Mouse (Mus musculus) heart, embryonic 15.5 days (tissue): ENCODE data around the gene Fam129a. TPM values are rescaled to one million over a fixed set of nuclear protein-coding genes. Genes with fewer than 3 reads are reported as not detected.

Experiments
- ATAC-seq: fragments of 200-750 bp; cut with Nextera tagmentation; replicated peaks from 2 replicates; pipeline ENCODE4 v1.8.0; 2017; ENCODE audit warnings: low read depth, moderate TSS enrichment; ENCODE audit not compliant: insufficient number of reproducible peaks, insufficient read depth, low FRiP score
- H3K27ac ChIP-seq: fragments of 300-500 bp; sonication (generic); 2 replicates; pipeline ENCODE4 v1.5.1; 2015; ENCODE audit warnings: mild to moderate bottlenecking, inconsistent platforms
- H3K27me3 ChIP-seq: fragments of 300-500 bp; sonication (generic); 2 replicates; pipeline ENCODE4 v1.6.1; 2015; ENCODE audit warnings: inconsistent platforms
- H3K36me3 ChIP-seq: fragments of 300-500 bp; sonication (generic); 2 replicates; pipeline ENCODE4 v1.6.1; 2015; ENCODE audit warnings: mild to moderate bottlenecking, inconsistent platforms
- H3K4me1 ChIP-seq: fragments of 300-500 bp; sonication (generic); replicated peaks from 2 replicates; pipeline ENCODE4 v1.6.1; 2015; ENCODE audit warnings: inconsistent platforms
- H3K4me2 ChIP-seq: fragments of 300-500 bp; sonication (generic); 2 replicates; pipeline ENCODE4 v1.6.1; 2015; ENCODE audit warnings: inconsistent platforms, mild to moderate bottlenecking, moderate library complexity
- H3K4me3 ChIP-seq: fragments of 300-500 bp; sonication (generic); 2 replicates; pipeline ENCODE4 v1.5.1; 2015; ENCODE audit warnings: mild to moderate bottlenecking, inconsistent platforms
- H3K9ac ChIP-seq: fragments of 300-500 bp; sonication (generic); 2 replicates; pipeline ENCODE4 v1.6.1; 2015; ENCODE audit warnings: mild to moderate bottlenecking, inconsistent platforms
- H3K9me3 ChIP-seq: fragments of 300-500 bp; sonication (generic); replicated peaks from 2 replicates; pipeline ENCODE4 v1.6.1; 2016; ENCODE audit warnings: inconsistent platforms
- WGBS: fragments of 180-500 bp; shearing (Covaris S2); methylation state at CpG from one replicate; pipeline ENCODE4 v1.1.7; 2015; ENCODE audit warnings: mixed read lengths; 5-methylcytosine and 5-hydroxymethylcytosine counted together
- polyA plus RNA-seq: library from polyadenylated mRNA; unstranded; fragments of >200 nt; fragmentation: Nextera tagmentation; extraction: Ambion mirVana; gene quantifications from 2 replicates; pipeline ENCODE4 v1.2.1, GENCODE M21; 2015

Gene Fam129a
- polyA plus RNA-seq, 1 experiment from 2014 or later, result 14.3 TPM

DNA sequence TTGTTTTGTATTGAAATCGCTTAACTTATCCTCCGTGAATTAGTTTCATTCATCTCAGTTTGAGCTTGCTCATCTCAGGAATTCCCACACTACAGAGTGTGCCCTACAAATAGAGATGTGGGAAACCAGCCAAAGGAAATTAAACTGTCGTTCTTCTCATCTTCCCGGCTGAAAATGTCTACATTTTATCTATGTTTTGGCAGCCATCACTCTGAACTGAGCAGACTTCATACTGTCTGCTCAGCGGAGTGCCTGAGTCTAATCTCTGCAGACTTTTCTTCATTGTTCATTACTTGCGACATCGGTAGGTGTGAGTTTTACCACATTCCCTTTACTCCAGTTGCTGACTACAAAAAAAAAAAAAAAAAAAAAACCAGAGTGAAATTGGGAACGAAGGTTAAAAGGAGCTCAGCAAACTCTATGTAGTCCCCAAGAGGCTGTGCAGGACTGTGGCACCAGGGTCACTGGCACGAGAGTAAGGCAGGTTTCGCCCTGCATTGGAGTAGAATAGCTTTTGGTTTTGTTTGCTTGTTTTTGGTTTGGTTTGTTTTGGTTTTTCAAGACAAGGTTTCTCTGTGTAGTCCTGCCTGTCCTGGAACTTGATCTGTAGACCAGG lies 43.4 kb downstream of the Fam129a start:
- no peaks in the 10 kb centered on the region for H3K9me3 ChIP-seq
- no peaks in the 10 kb centered on the region for H3K27me3 ChIP-seq
- no peak overlapping the region for H3K9ac ChIP-seq
- no peak overlapping the region for H3K27ac ChIP-seq
- no peak overlapping the region for H3K4me3 ChIP-seq
- no peak overlapping the region for H3K4me2 ChIP-seq
- no peak for ATAC-seq
- 53% methylated on average over 10 of the region's 10 CpGs for WGBS
- no peaks in the 10 kb centered on the region for H3K36me3 ChIP-seq
- peaks cover 5% of the 10 kb centered on the region for H3K4me1 ChIP-seq

DNA sequence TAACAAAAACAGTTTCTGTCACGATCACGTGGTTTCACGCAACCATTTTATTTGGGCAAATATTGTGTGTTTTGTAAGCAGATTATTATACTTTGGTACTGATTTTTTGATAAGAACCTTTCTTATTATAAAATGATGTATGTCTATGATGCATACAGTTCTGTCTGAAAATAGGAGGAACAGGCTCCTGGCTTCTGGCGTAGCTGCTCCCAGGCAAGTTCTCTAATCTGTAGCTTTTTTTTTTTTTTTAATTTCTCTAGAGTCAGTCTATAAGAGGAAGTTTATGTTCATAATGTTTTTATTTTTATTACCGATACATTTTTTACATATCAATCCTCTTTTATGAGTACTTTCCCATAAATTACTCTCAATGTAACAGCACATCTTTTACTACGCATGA lies 44.6 kb downstream of the Fam129a start:
- WGBS, result 93% methylated on average over 6 of the region's 6 CpGs
- Histone ChIP-seq H3K27ac (no peak overlapping the region), H3K36me3 (no peaks in the 10 kb centered on the region), H3K9me3 (no peaks in the 10 kb centered on the region), H3K4me3 (no peak overlapping the region), H3K4me1 (peaks cover 11% of the 10 kb centered on the region), H3K9ac (no peak overlapping the region), H3K27me3 (no peaks in the 10 kb centered on the region), H3K4me2 (no peak overlapping the region)
- ATAC-seq, result no peak

DNA sequence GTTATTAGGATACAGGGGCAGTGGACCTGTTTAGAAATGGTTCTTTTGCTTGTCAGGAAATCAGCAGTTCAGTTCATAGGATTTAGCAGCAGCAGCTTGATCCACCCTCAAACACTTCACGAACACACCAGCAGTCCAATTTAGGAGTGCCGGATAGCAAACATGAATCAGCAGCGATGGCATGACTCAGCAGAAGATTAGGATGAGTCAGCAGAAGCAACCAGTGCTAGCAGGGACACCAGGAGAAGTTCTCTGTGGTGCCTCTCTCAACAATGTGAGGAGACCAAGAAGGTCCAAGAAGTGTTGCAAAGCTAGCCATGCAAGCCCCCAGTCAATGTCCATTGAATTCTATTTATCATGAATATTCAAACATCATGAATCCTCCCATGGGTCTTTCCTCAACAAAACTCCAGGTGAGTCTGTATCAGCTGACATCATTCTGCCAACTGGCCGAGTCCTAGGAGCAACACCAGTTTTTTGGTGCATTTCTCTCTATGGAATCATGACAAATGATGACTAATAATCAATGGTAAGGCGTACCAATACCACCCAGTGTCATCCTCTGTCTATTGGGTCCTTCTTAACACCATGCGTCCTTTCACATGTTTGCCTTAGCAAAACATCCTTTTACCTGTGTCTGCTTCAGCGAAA lies 45.7 kb downstream of the Fam129a start:
- no peak for ATAC-seq
- Histone ChIP-seq H3K27ac (no peak overlapping the region), H3K27me3 (no peaks in the 10 kb centered on the region), H3K4me2 (no peak overlapping the region), H3K9me3 (no peaks in the 10 kb centered on the region), H3K4me3 (no peak overlapping the region), H3K36me3 (no peaks in the 10 kb centered on the region), H3K4me1 (peaks cover 11% of the 10 kb centered on the region), H3K9ac (no peak overlapping the region)
- WGBS, result 86% methylated on average over 7 of the region's 7 CpGs

DNA sequence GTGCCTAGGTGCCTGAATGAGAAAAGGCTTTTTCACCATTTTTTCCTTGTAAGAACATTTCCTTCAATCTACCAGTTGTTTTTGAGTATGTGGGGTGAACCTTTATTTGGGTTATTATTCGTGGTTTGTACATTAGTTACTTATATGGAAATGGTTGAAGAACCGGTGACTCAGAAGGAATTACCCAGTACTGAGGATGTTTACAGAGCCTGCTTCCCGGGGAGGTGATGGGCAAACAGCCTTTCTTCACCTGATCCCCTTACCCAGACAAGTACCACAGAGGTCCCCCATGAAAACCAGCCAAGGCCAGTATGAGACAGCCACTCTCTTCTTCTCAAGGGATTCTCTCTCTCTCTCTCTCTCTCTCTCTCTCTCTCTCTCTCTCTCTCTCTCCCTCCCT lies 47.3 kb downstream of the Fam129a start:
- H3K4me1 ChIP-seq, result peaks cover 11% of the 10 kb centered on the region
- H3K9ac ChIP-seq, result no peak overlapping the region
- H3K36me3 ChIP-seq, result no peaks in the 10 kb centered on the region

DNA sequence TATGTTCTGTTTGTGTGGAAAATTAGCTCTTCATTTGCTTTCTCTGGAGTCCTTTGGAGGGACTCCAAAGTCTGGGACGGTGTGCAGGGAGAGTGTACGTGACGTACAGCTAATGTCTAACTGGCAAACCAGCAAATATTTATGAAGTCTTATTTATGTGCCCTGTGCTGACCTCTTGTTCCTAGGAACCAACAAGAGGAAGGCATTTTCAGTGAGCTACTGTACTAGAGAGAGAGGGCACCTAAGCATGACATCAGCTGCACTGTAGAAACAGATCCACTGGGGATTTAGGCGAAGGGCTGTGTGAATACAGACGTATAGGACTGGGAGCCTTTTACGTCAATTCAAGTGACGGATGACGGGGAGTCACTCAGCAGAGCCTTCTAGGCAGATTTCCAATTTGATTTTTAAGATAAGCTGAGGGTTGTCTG lies 48.3 kb downstream of the Fam129a start:
- Histone ChIP-seq H3K4me1 (peaks cover 11% of the 10 kb centered on the region), H3K27me3 (no peaks in the 10 kb centered on the region), H3K36me3 (no peaks in the 10 kb centered on the region), H3K27ac (no peak overlapping the region), H3K4me3 (no peak overlapping the region), H3K4me2 (no peak overlapping the region), H3K9me3 (no peaks in the 10 kb centered on the region), H3K9ac (no peak overlapping the region)
- ATAC-seq, result no peak
- WGBS, result 54% methylated on average over 8 of the region's 8 CpGs

More for the DNA sequence above, 47.3 kb downstream of the Fam129a start:
- ATAC-seq, result no peak
- no peak overlapping the region for H3K27ac ChIP-seq
- no peaks in the 10 kb centered on the region for H3K9me3 ChIP-seq
- H3K4me2 ChIP-seq, result no peak overlapping the region
- WGBS, result 70% methylated on average over 3 of the region's 3 CpGs
- no peak overlapping the region for H3K4me3 ChIP-seq
- no peaks in the 10 kb centered on the region for H3K27me3 ChIP-seq

DNA sequence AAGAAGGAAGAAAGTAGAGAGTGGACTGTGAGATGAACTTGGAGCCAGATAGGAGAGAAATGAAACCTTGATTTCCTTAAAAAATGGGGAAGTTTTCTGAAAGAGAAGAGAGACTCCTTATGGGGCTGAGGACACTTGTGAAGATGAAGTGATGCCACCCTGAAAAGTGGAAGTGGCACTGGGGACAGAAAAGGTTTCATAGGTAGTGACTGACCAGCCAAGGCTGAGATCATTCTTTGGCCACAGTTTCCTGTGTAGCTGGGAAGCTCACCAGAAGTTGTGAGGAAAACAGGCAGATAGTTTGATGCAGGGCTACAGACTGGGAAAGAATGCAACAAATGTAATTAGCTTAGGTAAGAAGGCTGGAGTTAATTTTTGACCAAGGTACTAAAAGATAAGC lies 49.7 kb downstream of the Fam129a start:
- Histone ChIP-seq H3K4me3 (no peak overlapping the region), H3K36me3 (no peaks in the 10 kb centered on the region), H3K4me1 (peaks cover 13% of the 10 kb centered on the region), H3K9ac (no peak overlapping the region), H3K4me2 (no peak overlapping the region), H3K27me3 (no peaks in the 10 kb centered on the region), H3K27ac (no peak overlapping the region), H3K9me3 (no peaks in the 10 kb centered on the region)
- no peak for ATAC-seq

DNA sequence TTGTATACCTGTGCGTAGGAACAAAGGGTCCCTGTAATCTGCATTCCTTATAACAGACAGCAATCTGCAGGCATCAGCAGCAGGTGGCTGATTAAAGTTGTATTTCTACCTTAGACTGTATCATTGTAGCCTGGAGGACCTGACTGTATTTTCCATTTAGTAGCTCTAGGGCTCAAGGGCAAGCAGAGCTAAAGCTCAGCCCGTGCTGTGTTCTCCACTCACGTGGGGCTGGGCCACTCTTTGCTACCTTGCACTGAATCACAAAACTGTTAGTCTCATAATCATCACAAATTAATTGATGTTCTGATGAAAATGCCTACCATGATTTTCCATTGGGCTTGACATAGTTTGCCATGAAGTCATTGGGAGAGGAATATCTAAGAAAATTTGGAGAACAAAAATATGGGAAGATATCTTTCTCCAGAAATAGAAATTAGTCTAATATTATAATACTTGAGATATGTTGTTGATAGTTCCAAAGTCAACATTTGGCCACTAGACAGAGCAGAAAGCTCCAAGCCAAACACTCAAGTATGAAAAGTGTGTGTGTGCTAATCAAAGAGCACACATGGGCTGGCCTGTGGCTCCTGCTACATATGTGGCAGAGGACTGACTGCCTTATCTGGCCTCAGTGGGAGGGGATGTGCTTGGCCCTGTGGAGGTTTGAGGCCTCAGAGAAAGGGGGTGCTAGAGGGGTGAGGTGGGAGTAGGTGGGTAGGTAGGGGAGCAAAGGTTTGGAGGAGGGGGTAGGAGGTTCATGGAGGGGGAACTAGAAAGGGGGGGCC lies 53.6 kb downstream of the Fam129a start:
- no peaks in the 10 kb centered on the region for H3K36me3 ChIP-seq
- no peak overlapping the region for H3K4me3 ChIP-seq
- no peak for ATAC-seq
- no peak overlapping the region for H3K9ac ChIP-seq
- H3K4me1 ChIP-seq, result peaks cover 6% of the 10 kb centered on the region
- H3K4me2 ChIP-seq, result no peak overlapping the region
- H3K27me3 ChIP-seq, result no peaks in the 10 kb centered on the region
- WGBS, result 80% methylated on average over 3 of the region's 3 CpGs
- H3K27ac ChIP-seq, result no peak overlapping the region
- H3K9me3 ChIP-seq, result no peaks in the 10 kb centered on the region

- no peak for ATAC-seq
- Histone ChIP-seq H3K4me2 (no peak overlapping the region), H3K4me3 (no peak overlapping the region), H3K9me3 (no peaks in the 10 kb centered on the region), H3K27ac (no peak overlapping the region), H3K36me3 (no peaks in the 10 kb centered on the region), H3K4me1 (0 out of 2 replicates have a peak, but pooled peaks cover 2% of the 10 kb centered on the region), H3K27me3 (no peaks in the 10 kb centered on the region), H3K9ac (no peak overlapping the region)
- 90% methylated on average over 4 of the region's 4 CpGs for WGBS
These were observed 54.3 kb downstream of the Fam129a start for GRCm38 (mm10) chr1:151625260-151625659.

GRCm38 (mm10) chr1:151625690-151626089 lies 54.7 kb downstream of the Fam129a start:
- 0 out of 2 replicates have a peak, but pooled peaks cover 2% of the 10 kb centered on the region for H3K4me1 ChIP-seq
- 75% methylated on average over 2 of the region's 2 CpGs for WGBS
- ATAC-seq, result no peak
- no peaks in the 10 kb centered on the region for H3K27me3 ChIP-seq
- H3K4me2 ChIP-seq, result no peak overlapping the region
- no peaks in the 10 kb centered on the region for H3K9me3 ChIP-seq
- no peaks in the 10 kb centered on the region for H3K36me3 ChIP-seq
- no peak overlapping the region for H3K27ac ChIP-seq
- no peak overlapping the region for H3K4me3 ChIP-seq
- no peak overlapping the region for H3K9ac ChIP-seq

- no peaks in the 10 kb centered on the region for H3K27me3 ChIP-seq
- no peak overlapping the region for H3K4me3 ChIP-seq
- H3K4me2 ChIP-seq, result no peak overlapping the region
- no peak overlapping the region for H3K27ac ChIP-seq
- ATAC-seq, result no peak
- WGBS, result 84% methylated on average over 4 of the region's 4 CpGs
- no peak overlapping the region for H3K9ac ChIP-seq
- no peaks in the 10 kb centered on the region for H3K9me3 ChIP-seq
- no peaks in the 10 kb centered on the region for H3K36me3 ChIP-seq
- H3K4me1 ChIP-seq, result peaks cover 4% of the 10 kb centered on the region
These were observed 55.6 kb downstream of the Fam129a start for GRCm38 (mm10) chr1:151626631-151627030.

- no peaks in the 10 kb centered on the region for H3K27me3 ChIP-seq
- H3K27ac ChIP-seq, result no peak overlapping the region
These were observed 56.2 kb downstream of the Fam129a start for GRCm38 (mm10) chr1:151627141-151627540.

More at GRCm38 (mm10) chr1:151627141-151627540, 56.2 kb downstream of the Fam129a start:
- Histone ChIP-seq H3K4me1 (peaks cover 9% of the 10 kb centered on the region), H3K4me3 (no peak overlapping the region), H3K36me3 (no peaks in the 10 kb centered on the region), H3K9ac (no peak overlapping the region), H3K9me3 (no peaks in the 10 kb centered on the region), H3K4me2 (no peak overlapping the region)
- ATAC-seq, result no peak
- 57% methylated on average over 3 of the region's 3 CpGs for WGBS
